Mouse (Mus musculus) megakaryocyte, embryonic 14.5 days (primary cell): ENCODE measurements at regions not wholly inside any gene's neighbourhood (a gene's known extent, or its start where the extent isn't known, plus 50 kb on each side); places are given as distances from the start of the nearest gene placed in this dataset.

ENCODE experiments used
- FLI1 ChIP-seq: IDR thresholded peaks from 2 replicates; pipeline ENCODE4 v1.6.1; 2012; ENCODE audit warnings: low read length, inconsistent platforms, mixed read lengths
- GATA1 ChIP-seq: IDR thresholded peaks from 3 replicates; pipeline ENCODE4 v1.6.1; 2012; ENCODE audit warnings: mixed read lengths, low read length, inconsistent platforms, borderline replicate concordance

DNA sequence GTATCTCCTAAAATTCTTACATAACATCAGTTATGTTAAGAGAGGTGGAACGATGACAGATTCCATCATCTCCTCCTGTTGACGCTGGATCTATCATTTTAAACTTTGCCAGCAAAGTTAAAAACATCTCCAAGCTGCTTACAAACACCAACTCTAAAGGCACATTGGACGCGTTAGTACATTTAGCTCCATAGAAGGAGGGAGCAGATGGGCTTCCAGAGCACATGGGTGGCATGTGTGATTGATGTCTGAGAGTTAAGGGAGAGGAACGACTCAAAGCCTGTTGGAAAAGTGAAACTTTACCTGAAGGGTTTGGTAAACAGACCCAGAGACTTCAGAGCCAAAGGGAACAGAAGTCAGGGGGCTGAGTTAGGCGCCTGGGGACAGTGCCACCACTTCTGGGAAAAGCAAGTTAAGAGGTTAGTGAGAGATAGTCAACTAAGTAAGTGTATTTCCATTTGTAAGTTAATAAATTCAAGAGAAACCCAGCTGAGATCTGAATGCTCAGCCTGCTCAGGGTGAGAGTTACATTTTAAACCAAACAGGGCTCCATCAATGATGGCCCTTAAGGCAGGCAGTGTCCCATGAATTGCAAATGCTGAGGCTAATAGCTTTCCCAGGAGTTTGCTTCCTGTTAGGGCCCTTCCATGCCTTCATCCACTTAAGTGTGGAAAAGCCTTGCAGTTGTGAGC, 430.3 kb upstream of the Adamts16 start:
- TF ChIP-seq FLI1 (no peak), GATA1 (no peak)
